In genomic region chr14:73326511-73326910, GRCm38 (mm10) we compare ENCODE assay signal across 8 mouse cellular contexts. TPM values are rescaled to one million over a fixed set of nuclear protein-coding genes. Genes with fewer than 3 reads are reported as not detected.
A peak's percentile ranks its signal among the peaks of the same experiment; 100 is the strongest.
DNase-seq lines count a peak whose midpoint lies in the region; ATAC-seq lines count a peak whose summit lies in the region.

No protein-coding gene starts in this region.

- no peak for DNase-seq in lung, postnatal 36 days
- DNase-seq in limb, embryonic 10.5 days (ENCODE audit: low spot score), result no peak
- DNase-seq in adrenal gland, postnatal 36 days, result no peak
- no peak for DNase-seq in cerebellum, postnatal 14 days

- H3K9ac ChIP-seq in lung, embryonic 16.5 days (ENCODE audit: low read length), result peak overlapping the region; percentile 73
- peak overlapping the region; percentile 85 for H3K9ac ChIP-seq in embryonic facial prominence, embryonic 13.5 days
- H3K9ac ChIP-seq in neural tube, embryonic 15.5 days (replicated peaks), result peak overlapping the region; percentile 89

- WGBS in lung, embryonic 16.5 days, result 7% methylated on average over 8 of the region's 8 CpGs
- 6% methylated on average over 8 of the region's 8 CpGs for WGBS in embryonic facial prominence, embryonic 13.5 days
- WGBS in limb, embryonic 10.5 days, result 10% methylated on average over 8 of the region's 8 CpGs
- WGBS in neural tube, embryonic 15.5 days, result 5% methylated on average over 8 of the region's 8 CpGs

- no peak for ATAC-seq in lung, embryonic 16.5 days (ENCODE audit: low read depth)
- no peak for ATAC-seq in embryonic facial prominence, embryonic 13.5 days (ENCODE audit: insufficient number of reproducible peaks, insufficient read depth, low FRiP score, low TSS enrichment, low read depth)
- ATAC-seq in neural tube, embryonic 15.5 days (ENCODE audit: low FRiP score), result no peak
- ATAC-seq in cerebellum, adult (ENCODE audit: insufficient number of reproducible peaks, low FRiP score, low TSS enrichment), result no peak

- peaks cover 4% of the 10 kb centered on the region for H3K4me1 ChIP-seq in lung, embryonic 16.5 days (replicated peaks; ENCODE audit: control insufficient read depth, insufficient read depth, low read length)
- peaks cover 17% of the 10 kb centered on the region for H3K4me1 ChIP-seq in embryonic facial prominence, embryonic 13.5 days
- H3K4me1 ChIP-seq in limb, embryonic 10.5 days, result peaks cover 13% of the 10 kb centered on the region
- peaks cover 20% of the 10 kb centered on the region for H3K4me1 ChIP-seq in neural tube, embryonic 15.5 days

- H3K9me3 ChIP-seq in lung, embryonic 16.5 days (ENCODE audit: control insufficient read depth, low read length), result no peaks in the 10 kb centered on the region
- H3K9me3 ChIP-seq in embryonic facial prominence, embryonic 13.5 days, result no peaks in the 10 kb centered on the region
- no peaks in the 10 kb centered on the region for H3K9me3 ChIP-seq in limb, embryonic 10.5 days (replicated peaks)
- H3K9me3 ChIP-seq in neural tube, embryonic 15.5 days (replicated peaks), result no peaks in the 10 kb centered on the region

- no peaks in the 10 kb centered on the region for H3K27me3 ChIP-seq in lung, embryonic 16.5 days (ENCODE audit: control insufficient read depth, insufficient read depth, low read depth, low read length)
- H3K27me3 ChIP-seq in embryonic facial prominence, embryonic 13.5 days, result no peaks in the 10 kb centered on the region
- no peaks in the 10 kb centered on the region for H3K27me3 ChIP-seq in limb, embryonic 10.5 days (ENCODE audit: low read depth, poor library complexity, severe bottlenecking)
- H3K27me3 ChIP-seq in neural tube, embryonic 15.5 days (replicated peaks), result no peaks in the 10 kb centered on the region

- peak overlapping the region; percentile 90 for H3K27ac ChIP-seq in lung, embryonic 16.5 days (ENCODE audit: low read length)
- H3K27ac ChIP-seq in embryonic facial prominence, embryonic 13.5 days, result peak overlapping the region; percentile 91
- peak overlapping the region; percentile 90 for H3K27ac ChIP-seq in limb, embryonic 10.5 days
- peak overlapping the region; percentile 89 for H3K27ac ChIP-seq in neural tube, embryonic 15.5 days (replicated peaks)

- peak overlapping the region; percentile 91 for H3K4me2 ChIP-seq in lung, embryonic 16.5 days (ENCODE audit: low read depth, low read length)
- peak overlapping the region; percentile 86 for H3K4me2 ChIP-seq in embryonic facial prominence, embryonic 13.5 days
- H3K4me2 ChIP-seq in neural tube, embryonic 15.5 days, result peak overlapping the region; percentile 92

- peak overlapping the region; percentile 88 for H3K4me3 ChIP-seq in lung, embryonic 16.5 days (ENCODE audit: low read length)
- peak overlapping the region; percentile 91 for H3K4me3 ChIP-seq in embryonic facial prominence, embryonic 13.5 days
- peak overlapping the region; percentile 90 for H3K4me3 ChIP-seq in limb, embryonic 10.5 days
- H3K4me3 ChIP-seq in neural tube, embryonic 15.5 days (replicated peaks), result peak overlapping the region; percentile 94

- no peaks in the 10 kb centered on the region for H3K36me3 ChIP-seq in lung, embryonic 16.5 days (ENCODE audit: control insufficient read depth, insufficient read depth, low read length)
- no peaks in the 10 kb centered on the region for H3K36me3 ChIP-seq in embryonic facial prominence, embryonic 13.5 days
- no peaks in the 10 kb centered on the region for H3K36me3 ChIP-seq in limb, embryonic 10.5 days
- H3K36me3 ChIP-seq in neural tube, embryonic 15.5 days, result no peaks in the 10 kb centered on the region

RNA-seq across cellular contexts. Expression of gene Rb1, which starts 0.9 kb away (rescaled TPM):
- polyA plus RNA-seq in lung, embryonic 16.5 days (2015; fragmentation: Nextera tagmentation; extraction: Ambion mirVana), result 14.4 and 15.6 TPM in 2 replicates
- 19.1 and 27.9 TPM in 2 replicates for polyA plus RNA-seq in embryonic facial prominence, embryonic 13.5 days (2015; fragmentation: Nextera tagmentation; extraction: Ambion mirVana)
- polyA plus RNA-seq in limb, embryonic 10.5 days (2016; fragmentation: Nextera tagmentation; extraction: Ambion mirVana), result 21.2 and 24.8 TPM in 2 replicates
- 20.3 and 25.4 TPM in 2 replicates for polyA plus RNA-seq in neural tube, embryonic 15.5 days (2015; fragmentation: Nextera tagmentation; extraction: Ambion mirVana)
- total RNA-seq in adrenal gland, postnatal 36 days (2021), result 10 to 100 TPM; 20.4 to 21.6 TPM

RNA-seq across cellular contexts. Expression of gene Itm2b, which starts 58.6 kb away (rescaled TPM):
- 1,001 and 1,063 TPM in 2 replicates for polyA plus RNA-seq in lung, embryonic 16.5 days (2015; fragmentation: Nextera tagmentation; extraction: Ambion mirVana)
- 659 and 793 TPM in 2 replicates for polyA plus RNA-seq in embryonic facial prominence, embryonic 13.5 days (2015; fragmentation: Nextera tagmentation; extraction: Ambion mirVana)
- polyA plus RNA-seq in limb, embryonic 10.5 days (2016; fragmentation: Nextera tagmentation; extraction: Ambion mirVana), result 219 and 269 TPM in 2 replicates
- polyA plus RNA-seq in neural tube, embryonic 15.5 days (2015; fragmentation: Nextera tagmentation; extraction: Ambion mirVana), result 763 and 813 TPM in 2 replicates
- total RNA-seq in adrenal gland, postnatal 36 days (2021), result 1,000 to 10,000 TPM in 1 of 2 experiments, 100 to 1,000 TPM in 1; 995 to 1,086 TPM
